ENCODE assay signal across 10 mouse cellular contexts in the genomic region with DNA sequence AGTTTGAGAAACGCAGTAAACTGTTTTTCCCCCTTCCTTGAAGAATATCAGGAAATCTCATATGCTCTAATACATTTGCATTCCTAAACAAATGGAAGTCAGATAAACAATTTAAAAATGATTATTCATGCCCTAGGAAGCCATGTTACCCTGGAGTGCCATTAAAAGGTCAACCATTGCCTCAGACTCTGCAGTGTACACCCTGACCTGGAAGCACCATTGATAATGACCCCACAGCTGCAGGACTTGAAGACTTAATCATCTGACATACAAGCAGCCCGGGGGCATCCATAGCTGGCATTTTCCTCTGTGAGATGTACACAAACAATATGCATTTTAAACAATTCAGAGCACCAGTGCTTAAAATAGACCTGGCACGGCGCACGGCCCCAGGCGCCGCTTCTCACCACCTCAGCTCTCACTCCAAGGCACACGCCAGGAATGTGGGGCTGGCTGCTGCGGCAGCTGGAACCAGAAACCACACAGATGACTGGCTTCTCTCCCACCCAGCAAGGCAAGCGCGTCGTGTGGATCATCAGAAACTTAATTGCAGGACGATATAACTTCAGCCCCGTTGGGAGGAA.
DNase-seq lines count a peak whose midpoint lies in the region; ATAC-seq lines count a peak whose summit lies in the region.
"Had no signal": no experiment of that assay in that cellular context is flagged by ENCODE, and none has a peak within 500 bp of the region (broad histone marks: within the 10 kb centered on the region; RNA-seq: fewer than 3 reads in every experiment).

No protein-coding gene starts in this region.

- no peaks in the 10 kb centered on the region for H3K9me3 ChIP-seq in forebrain, embryonic 16.5 days (ENCODE audit: control insufficient read depth, low read length)
- H3K9me3 ChIP-seq: midbrain, embryonic 12.5 days had no signal

- no peak overlapping the region for H3K27ac ChIP-seq in forebrain, embryonic 16.5 days (ENCODE audit: low read length)
- H3K27ac ChIP-seq: midbrain, embryonic 12.5 days had no signal

- WGBS in forebrain, embryonic 16.5 days, result 67% methylated on average over 14 of the region's 14 CpGs

- no peaks in the 10 kb centered on the region for H3K36me3 ChIP-seq in forebrain, embryonic 16.5 days (ENCODE audit: control insufficient read depth, insufficient read depth)
- H3K36me3 ChIP-seq: midbrain, embryonic 12.5 days had no signal

- H3K4me3 ChIP-seq in forebrain, embryonic 16.5 days (replicated peaks; ENCODE audit: low read length), result no peak overlapping the region
- H3K4me3 ChIP-seq: midbrain, embryonic 12.5 days had no signal

- no peaks in the 10 kb centered on the region for H3K4me1 ChIP-seq in forebrain, embryonic 16.5 days (replicated peaks; ENCODE audit: control insufficient read depth, insufficient read depth, low read length)
- H3K4me1 ChIP-seq: midbrain, embryonic 12.5 days had no signal

- DNase-seq in kidney, postnatal 4 days, result peak; percentile 10 to 22
- DNase-seq in kidney, adult 11 months, result no peak
- DNase-seq in ZHBTc4 (ENCODE audit: low read depth, low spot score), result peak; percentile 10
- peak; percentile 76 to 79 for DNase-seq in heart, postnatal 10 days
- no peak for DNase-seq in urinary bladder, postnatal 25 days (ENCODE audit: low spot score)
- DNase-seq in cerebellum, adult 11 months, result no peak
- no peak for DNase-seq in adrenal gland, postnatal 4 days (ENCODE audit: low spot score in 2 of 2)
- DNase-seq: embryo, embryonic 11 days had no signal

- peak; percentile 59; the same call in 1 of the 2 replicates for ATAC-seq in forebrain, embryonic 16.5 days

- intact Hi-C loops in heart, postnatal 10 days (cut with DNase I), result no loop called here

- no peak overlapping the region for H3K4me2 ChIP-seq in forebrain, embryonic 16.5 days (ENCODE audit: low read length)
- H3K4me2 ChIP-seq: midbrain, embryonic 12.5 days had no signal

- H3K9ac ChIP-seq in forebrain, embryonic 16.5 days (replicated peaks; ENCODE audit: low read depth, low read length), result no peak overlapping the region
- H3K9ac ChIP-seq: midbrain, embryonic 12.5 days had no signal

- no peaks in the 10 kb centered on the region for H3K27me3 ChIP-seq in forebrain, embryonic 16.5 days (replicated peaks; ENCODE audit: control insufficient read depth, insufficient read depth, low read length)
- H3K27me3 ChIP-seq: midbrain, embryonic 12.5 days had no signal

Comparison
In these comparisons a context has a peak if more than half of its experiments do, and no peak if none do; other contexts are left out.
1. DNase-seq: peak in kidney, postnatal 4 days (2 of 2), ZHBTc4 (single experiment) and heart, postnatal 10 days (2 of 2); none in kidney, adult 11 months (single experiment), urinary bladder, postnatal 25 days (single experiment), cerebellum, adult 11 months (single experiment) and adrenal gland, postnatal 4 days (0 of 2).